Mouse (Mus musculus) embryonic facial prominence, embryonic 12.5 days (tissue): Measurements from ENCODE around the gene Olfr1396. TPM values are rescaled to one million over a fixed set of nuclear protein-coding genes. Genes with fewer than 3 reads are reported as not detected.
"Not testable (repeated sequence)": the region's sequence is repeated elsewhere in the genome, so short reads cannot be mapped to it uniquely, and the experiment has no call there.

Experiments used
- ATAC-seq: fragments of 200-750 bp; cut with Nextera tagmentation; 2 replicates; pipeline ENCODE4 v1.8.0; 2017; ENCODE audit not compliant: insufficient number of reproducible peaks, insufficient read depth, low FRiP score, low TSS enrichment
- H3K27ac ChIP-seq: fragments of 300-500 bp; sonication (generic); 2 replicates; pipeline ENCODE4 v1.5.1; 2016; ENCODE audit warnings: mild to moderate bottlenecking
- H3K27me3 ChIP-seq: fragments of 300-500 bp; sonication (generic); 2 replicates; pipeline ENCODE4 v1.6.1; 2016; ENCODE audit warnings: mild to moderate bottlenecking, moderate library complexity
- H3K36me3 ChIP-seq: fragments of 300-500 bp; sonication (generic); 2 replicates; pipeline ENCODE4 v1.6.1; 2016; ENCODE audit warnings: mild to moderate bottlenecking
- H3K4me1 ChIP-seq: fragments of 300-500 bp; sonication (generic); 2 replicates; pipeline ENCODE4 v1.6.1; 2016
- H3K4me2 ChIP-seq: fragments of 300-500 bp; sonication (generic); replicated peaks from 2 replicates; pipeline ENCODE4 v1.6.1; 2016; ENCODE audit warnings: mild to moderate bottlenecking, moderate library complexity
- H3K4me3 ChIP-seq: fragments of 300-500 bp; sonication (generic); 2 replicates; pipeline ENCODE4 v1.5.1; 2016; ENCODE audit warnings: mild to moderate bottlenecking
- H3K9ac ChIP-seq: fragments of 300-500 bp; sonication (generic); 2 replicates; pipeline ENCODE4 v1.6.1; 2016; ENCODE audit warnings: mild to moderate bottlenecking, moderate library complexity
- H3K9me3 ChIP-seq: fragments of 300-500 bp; sonication (generic); 2 replicates; pipeline ENCODE4 v1.6.1; 2016; ENCODE audit warnings: mild to moderate bottlenecking, moderate library complexity
- WGBS: fragments of 180-500 bp; shearing (Covaris S2); methylation state at CpG from one replicate; pipeline ENCODE4 v1.1.7; 2016; 5-methylcytosine and 5-hydroxymethylcytosine counted together
- polyA plus RNA-seq: library from polyadenylated mRNA; unstranded; fragments of >200 nt; fragmentation: Nextera tagmentation; extraction: Ambion mirVana; gene quantifications from 2 replicates; pipeline ENCODE4 v1.2.1, GENCODE M21; 2016

Gene Olfr1396
- polyA plus RNA-seq, 1 experiment from 2014 or later: not detected

- not testable (repeated sequence) for H3K36me3 ChIP-seq
These were observed 38.5 kb downstream of the Olfr1396 start, which contains the start of gene Ifi47 for GRCm38 (mm10) chr11:49076001-49076757. Gene Ifi47, plus strand, starts transcription at chr11:49076587.

GRCm38 (mm10) chr11:49068358-49068757 is 46.3 kb downstream of the Olfr1396 start:
- Histone ChIP-seq H3K27me3 (no peaks in the 10 kb centered on the region), H3K4me3 (no peak overlapping the region), H3K36me3 (no peaks in the 10 kb centered on the region), H3K27ac (no peak overlapping the region), H3K9ac (no peak overlapping the region), H3K4me2 (no peak overlapping the region), H3K4me1 (no peaks in the 10 kb centered on the region), H3K9me3 (no peaks in the 10 kb centered on the region)
- 88% methylated on average over 1 of the region's 1 CpGs for WGBS
- ATAC-seq: no peak

More at GRCm38 (mm10) chr11:49076001-49076757, 38.5 kb downstream of the Olfr1396 start, which contains the start of gene Ifi47:
- not testable (repeated sequence) for ATAC-seq, H3K9ac ChIP-seq, H3K4me2 ChIP-seq, H3K4me3 ChIP-seq, H3K27ac ChIP-seq, H3K9me3 ChIP-seq, H3K4me1 ChIP-seq, H3K27me3 ChIP-seq
- WGBS: 68% methylated on average over 6 of the region's 6 CpGs

GRCm38 (mm10) chr11:49063713-49064469 is 50.8 kb downstream of the Olfr1396 start, which contains the start of gene Tgtp2:
Gene Tgtp2, minus strand, starts transcription at chr11:49064206.
- not testable (repeated sequence) for H3K9ac ChIP-seq, H3K4me3 ChIP-seq, H3K4me1 ChIP-seq, H3K36me3 ChIP-seq, ATAC-seq, H3K9me3 ChIP-seq, H3K27me3 ChIP-seq, H3K27ac ChIP-seq, H3K4me2 ChIP-seq
- WGBS: 77% methylated on average over 5 of the region's 5 CpGs

GRCm38 (mm10) chr11:49061865-49062264 is 52.8 kb downstream of the Olfr1396 start:
- ATAC-seq, H3K36me3 ChIP-seq: not testable (repeated sequence)
- WGBS: 78% methylated on average over 2 of the region's 2 CpGs

GRCm38 (mm10) chr11:49060061-49060460 is 54.6 kb downstream of the Olfr1396 start:
- ATAC-seq, H3K9me3 ChIP-seq, H3K4me3 ChIP-seq, H3K4me2 ChIP-seq, H3K27me3 ChIP-seq, H3K4me1 ChIP-seq, H3K27ac ChIP-seq, H3K36me3 ChIP-seq, H3K9ac ChIP-seq: not testable (repeated sequence)
- WGBS: 85% methylated on average over 2 of the region's 3 CpGs

More at GRCm38 (mm10) chr11:49061865-49062264, 52.8 kb downstream of the Olfr1396 start:
- not testable (repeated sequence) for H3K9ac ChIP-seq, H3K4me1 ChIP-seq, H3K4me3 ChIP-seq, H3K27ac ChIP-seq, H3K9me3 ChIP-seq, H3K4me2 ChIP-seq, H3K27me3 ChIP-seq

Other genes with a start within 250 kb of the Olfr1396 start
- 3.4 and 3.5 TPM in 2 replicates for gene Irgm1, start 243.2 kb downstream of the Olfr1396 start, polyA plus RNA-seq
- 0.06 TPM in 1 of 2 replicates, not detected in the other for gene Gm5431, start 212.7 kb downstream of the Olfr1396 start, polyA plus RNA-seq
- gene Psme2b, start 168.7 kb downstream of the Olfr1396 start, polyA plus RNA-seq: 2.0 and 2.2 TPM in 2 replicates
- not detected in 2 replicates for gene Olfr56, start 136.0 kb downstream of the Olfr1396 start, polyA plus RNA-seq
- gene 9930111J21Rik1, start 135.5 kb downstream of the Olfr1396 start, polyA plus RNA-seq: 0.43 and 0.49 TPM in 2 replicates
- gene Gm12185, start 122.6 kb downstream of the Olfr1396 start, polyA plus RNA-seq: not detected in 2 replicates
- 0.18 TPM in 1 of 2 replicates, not detected in the other for gene Tgtp1, start 120.7 kb downstream of the Olfr1396 start, polyA plus RNA-seq
- 0.10 and 0.19 TPM in 2 replicates for gene 9930111J21Rik2, start 63.6 kb downstream of the Olfr1396 start, polyA plus RNA-seq
- 0.15 TPM in 1 of 2 replicates, not detected in the other for gene Tgtp2, start 50.7 kb downstream of the Olfr1396 start, polyA plus RNA-seq
- 0.74 and 1.2 TPM in 2 replicates for gene Ifi47, start 38.3 kb downstream of the Olfr1396 start, polyA plus RNA-seq
- gene Olfr1395, start 27.4 kb upstream of the Olfr1396 start, polyA plus RNA-seq: not detected in 2 replicates
- not detected in 2 replicates for gene Olfr1394, start 39.5 kb upstream of the Olfr1396 start, polyA plus RNA-seq
- gene Btnl9, start 72.3 kb upstream of the Olfr1396 start, polyA plus RNA-seq: 0.35 and 0.99 TPM in 2 replicates
- 49.4 and 53.9 TPM in 2 replicates for gene Zfp62, start 88.4 kb upstream of the Olfr1396 start, polyA plus RNA-seq
- gene Mgat1, start 129.3 kb upstream of the Olfr1396 start, polyA plus RNA-seq: 46.6 and 49.9 TPM in 2 replicates
- 0.08 TPM in 1 of 2 replicates, not detected in the other for gene Olfr1393, start 163.4 kb upstream of the Olfr1396 start, polyA plus RNA-seq
- not detected in 2 replicates for gene Olfr1392, start 170.4 kb upstream of the Olfr1396 start, polyA plus RNA-seq
- not detected in 2 replicates for gene Olfr10, start 189.9 kb upstream of the Olfr1396 start, polyA plus RNA-seq
- not detected in 2 replicates for gene Olfr1391, start 207.9 kb upstream of the Olfr1396 start, polyA plus RNA-seq
- not detected in 2 replicates for gene Olfr1390, start 220.3 kb upstream of the Olfr1396 start, polyA plus RNA-seq